Mouse (Mus musculus): ENCODE measurements around the gene Chmp2a.

Chmp2a gene

GRCm38 (mm10) chr7:13003380-13003779 is 31.2 kb downstream of the Chmp2a start:
- DNase-seq (ENCODE audit: low spot score): no peak

GRCm38 (mm10) chr7:13001584-13001983 is 33.0 kb downstream of the Chmp2a start:
- no peak for DNase-seq (ENCODE audit: low spot score)

- no peak for DNase-seq (ENCODE audit: low spot score)
Observed at GRCm38 (mm10) chr7:12998851-12999250, 35.8 kb downstream of the Chmp2a start, which contains the start of gene Trim28. TSS of gene Trim28 (plus strand) at chr7:12999114.

GRCm38 (mm10) chr7:12998053-12998452 is 36.6 kb downstream of the Chmp2a start, which contains the start of gene Slc27a5:
TSS of gene Slc27a5 (minus strand) at chr7:12998192.
- no peak for DNase-seq (ENCODE audit: low spot score)

GRCm38 (mm10) chr7:12997230-12997629 is 37.4 kb downstream of the Chmp2a start:
- no peak for DNase-seq (ENCODE audit: low spot score)

- DNase-seq (ENCODE audit: low spot score): no peak
Observed at GRCm38 (mm10) chr7:12995862-12996261, 38.7 kb downstream of the Chmp2a start.

GRCm38 (mm10) chr7:12993148-12993547 is 41.5 kb downstream of the Chmp2a start:
- DNase-seq (ENCODE audit: low spot score): no peak

- DNase-seq (ENCODE audit: low spot score): no peak
Observed at GRCm38 (mm10) chr7:12992222-12992621, 42.4 kb downstream of the Chmp2a start.

- no peak for DNase-seq (ENCODE audit: low spot score)
Observed at GRCm38 (mm10) chr7:12987409-12988189, 47.0 kb downstream of the Chmp2a start.

- no peak for DNase-seq (ENCODE audit: low spot score)
Observed at GRCm38 (mm10) chr7:12986906-12987305, 47.7 kb downstream of the Chmp2a start.

- DNase-seq (ENCODE audit: low spot score): no peak
Observed at GRCm38 (mm10) chr7:12985724-12986123, 48.9 kb downstream of the Chmp2a start.
